Mouse (Mus musculus): Measurements from ENCODE around the gene Limd2. TPM values are rescaled to one million over a fixed set of nuclear protein-coding genes. Genes with fewer than 3 reads are reported as not detected.
"Not testable (repeated sequence)": the region's sequence is repeated elsewhere in the genome, so short reads cannot be mapped to it uniquely, and the experiment has no call there.

Limd2 gene
- polyA plus RNA-seq (2015; fragmentation: Nextera tagmentation; extraction: Ambion mirVana), result 32.6 and 34.6 TPM in 2 replicates

GRCm38 (mm10) chr11:106160841-106161721 is at the start of gene Limd2, which contains the start of gene Gm10840:
Limd2 (minus strand) TSS chr11:106160860.
Gm10840 (plus strand) TSS chr11:106160850.
- Histone ChIP-seq H3K9me3 (ENCODE audit: control insufficient read depth) (no peaks in the 10 kb centered on the region), H3K9ac (ENCODE audit: low read depth, low read length) (peak within 1 kb of the TSS; percentile 71), H3K4me2 (replicated peaks; ENCODE audit: low read depth) (peak within 1 kb of the TSS; percentile 89), H3K4me1 (replicated peaks; ENCODE audit: control insufficient read depth, insufficient read depth, low read length) (no peaks in the 10 kb centered on the region), H3K4me3 (ENCODE audit: low read depth, low read length) (peak within 1 kb of the TSS; percentile 67), H3K36me3 (ENCODE audit: control insufficient read depth, insufficient read depth) (peaks cover 25% of the 10 kb centered on the region; the same call in 1 of the 2 replicates), H3K27ac (ENCODE audit: low read depth, low read length) (peak within 1 kb of the TSS; percentile 71), H3K27me3 (replicated peaks; ENCODE audit: control insufficient read depth, insufficient read depth, low read length) (no peaks in the 10 kb centered on the region)
- TF ChIP-seq CTCF (IDR thresholded peaks at IDR 0.05; ENCODE audit: low read depth), result no peak
- 43% methylated on average over 22 of the region's 22 CpGs for WGBS
- ATAC-seq, result 0 out of 2 replicates have a peak, but pooled peaks have one; percentile 23

- 79% methylated on average over 5 of the region's 5 CpGs for WGBS
- no peak for ATAC-seq
- peaks cover 65% of the 10 kb centered on the region for H3K36me3 ChIP-seq (ENCODE audit: control insufficient read depth, insufficient read depth)
Observed at GRCm38 (mm10) chr11:106202123-106202465, 41.4 kb upstream of the Limd2 start, which contains the start of gene Strada. Strada (minus strand) TSS chr11:106202168.

DNA sequence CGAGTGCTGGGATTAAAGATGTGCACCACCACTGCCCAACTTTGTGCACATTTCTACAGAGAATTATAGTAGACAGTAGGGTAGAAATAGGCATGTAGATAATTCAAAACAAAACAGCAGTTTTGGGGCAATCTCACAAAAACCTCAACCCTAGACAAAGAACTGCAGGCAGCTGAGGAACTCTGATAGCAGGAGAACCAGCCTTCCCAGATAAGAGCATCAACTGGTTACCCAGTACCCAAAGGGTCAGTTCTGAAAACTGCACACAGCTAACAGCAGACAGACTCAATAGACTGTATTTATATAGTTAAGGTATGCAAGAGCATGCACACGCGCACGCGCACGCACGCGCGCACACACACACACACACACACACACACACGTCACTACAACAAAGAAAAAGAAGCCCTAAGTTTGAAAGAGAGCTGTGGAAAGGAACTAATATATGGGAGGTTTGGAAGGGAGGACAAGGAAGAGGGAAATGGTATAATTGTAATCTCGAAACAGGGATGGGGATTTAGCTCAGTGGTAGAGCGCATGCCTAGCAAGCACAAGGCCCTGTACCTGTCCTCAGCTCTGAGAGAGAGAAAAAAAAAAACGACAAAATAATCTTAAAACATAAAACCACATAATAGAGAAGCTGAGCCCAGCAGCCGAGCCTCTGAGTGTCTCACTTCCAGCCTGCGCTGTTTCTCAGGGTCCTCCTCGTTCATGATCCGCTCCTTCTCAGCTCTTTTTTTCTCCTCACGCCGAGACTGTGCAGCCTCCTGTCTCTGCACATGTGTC is 40.9 kb upstream of the Limd2 start:
- ATAC-seq, result no peak
- Histone ChIP-seq H3K27me3 (replicated peaks; ENCODE audit: control insufficient read depth, insufficient read depth, low read length) (no peaks in the 10 kb centered on the region), H3K9ac (ENCODE audit: low read depth, low read length) (no peak overlapping the region), H3K4me3 (ENCODE audit: low read depth, low read length) (no peak overlapping the region), H3K9me3 (ENCODE audit: control insufficient read depth) (no peaks in the 10 kb centered on the region), H3K4me2 (replicated peaks; ENCODE audit: low read depth) (no peak overlapping the region), H3K27ac (ENCODE audit: low read depth, low read length) (no peak overlapping the region), H3K36me3 (ENCODE audit: control insufficient read depth, insufficient read depth) (peaks cover 59% of the 10 kb centered on the region), H3K4me1 (replicated peaks; ENCODE audit: control insufficient read depth, insufficient read depth, low read length) (no peaks in the 10 kb centered on the region)
- WGBS, result 91% methylated on average over 19 of the region's 19 CpGs
- no peak for TF ChIP-seq CTCF (IDR thresholded peaks at IDR 0.05; ENCODE audit: low read depth)

More at GRCm38 (mm10) chr11:106202123-106202465, 41.4 kb upstream of the Limd2 start, which contains the start of gene Strada:
- Histone ChIP-seq H3K9me3 (ENCODE audit: control insufficient read depth) (no peaks in the 10 kb centered on the region), H3K27ac (ENCODE audit: low read depth, low read length) (no peak within 1 kb of the TSS), H3K4me2 (replicated peaks; ENCODE audit: low read depth) (no peak within 1 kb of the TSS), H3K4me3 (ENCODE audit: low read depth, low read length) (no peak within 1 kb of the TSS), H3K27me3 (replicated peaks; ENCODE audit: control insufficient read depth, insufficient read depth, low read length) (no peaks in the 10 kb centered on the region), H3K9ac (ENCODE audit: low read depth, low read length) (no peak within 1 kb of the TSS), H3K4me1 (replicated peaks; ENCODE audit: control insufficient read depth, insufficient read depth, low read length) (no peaks in the 10 kb centered on the region)
- no peak for TF ChIP-seq CTCF (IDR thresholded peaks at IDR 0.05; ENCODE audit: low read depth)

DNA sequence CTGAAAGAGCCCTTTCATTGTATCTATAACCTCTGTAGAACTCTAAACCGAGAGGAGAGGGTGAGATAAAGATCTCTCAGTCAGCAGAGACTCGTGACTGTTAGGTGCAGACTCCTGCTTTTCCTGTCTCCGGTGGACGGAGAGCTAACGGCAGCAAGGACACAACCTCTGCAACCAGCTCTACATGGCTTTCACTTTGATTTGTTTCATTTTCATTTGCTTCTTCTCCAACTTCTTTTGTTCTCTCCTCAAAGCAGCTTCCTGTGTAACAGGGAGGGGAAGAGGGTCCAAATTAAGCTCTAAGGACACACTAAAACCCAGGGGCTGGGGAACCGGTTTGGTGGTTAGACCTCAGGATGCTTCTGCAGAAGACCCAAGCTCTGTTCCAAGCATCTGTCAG is 40.1 kb upstream of the Limd2 start:
- no peak overlapping the region for H3K9ac ChIP-seq (ENCODE audit: low read depth, low read length)
- ATAC-seq, result no peak
- no peak for TF ChIP-seq CTCF (IDR thresholded peaks at IDR 0.05; ENCODE audit: low read depth)
- H3K4me3 ChIP-seq (ENCODE audit: low read depth, low read length), result no peak overlapping the region
- no peaks in the 10 kb centered on the region for H3K27me3 ChIP-seq (replicated peaks; ENCODE audit: control insufficient read depth, insufficient read depth, low read length)
- 59% methylated on average over 6 of the region's 6 CpGs for WGBS
- H3K4me2 ChIP-seq (replicated peaks; ENCODE audit: low read depth), result no peak overlapping the region
- H3K9me3 ChIP-seq (ENCODE audit: control insufficient read depth), result no peaks in the 10 kb centered on the region
- H3K27ac ChIP-seq (ENCODE audit: low read depth, low read length), result no peak overlapping the region
- no peaks in the 10 kb centered on the region for H3K4me1 ChIP-seq (replicated peaks; ENCODE audit: control insufficient read depth, insufficient read depth, low read length)
- peaks cover 52% of the 10 kb centered on the region for H3K36me3 ChIP-seq (ENCODE audit: control insufficient read depth, insufficient read depth)

DNA sequence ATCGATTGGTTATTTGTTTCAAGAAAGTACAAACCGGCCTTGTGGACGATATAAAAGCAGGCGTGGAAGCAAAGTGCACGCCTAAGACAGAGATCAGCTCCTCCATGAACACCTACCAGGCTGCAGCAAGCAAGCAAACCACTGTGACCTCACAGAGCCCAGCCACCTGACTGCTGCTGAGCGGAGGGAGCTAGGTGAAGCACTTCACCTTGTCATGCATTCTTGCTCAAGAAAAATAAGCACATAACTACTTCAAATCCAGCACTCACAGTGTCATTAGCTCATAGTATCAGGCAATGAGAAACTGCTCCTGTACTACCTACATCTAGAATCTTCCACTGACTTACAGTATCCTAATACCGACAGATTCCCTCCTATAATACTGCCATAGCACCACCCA is 39.3 kb upstream of the Limd2 start:
- H3K4me2 ChIP-seq (replicated peaks; ENCODE audit: low read depth); H3K4me1 ChIP-seq (replicated peaks; ENCODE audit: control insufficient read depth, insufficient read depth, low read length); H3K9ac ChIP-seq (ENCODE audit: low read depth, low read length); ATAC-seq; H3K9me3 ChIP-seq (ENCODE audit: control insufficient read depth); H3K27ac ChIP-seq (ENCODE audit: low read depth, low read length); H3K27me3 ChIP-seq (replicated peaks; ENCODE audit: control insufficient read depth, insufficient read depth, low read length); H3K4me3 ChIP-seq (ENCODE audit: low read depth, low read length): not testable (repeated sequence)
- 90% methylated on average over 7 of the region's 7 CpGs for WGBS
- peaks cover 44% of the 10 kb centered on the region for H3K36me3 ChIP-seq (ENCODE audit: control insufficient read depth, insufficient read depth)

- WGBS, result 51% methylated on average over 4 of the region's 4 CpGs
- H3K9me3 ChIP-seq (ENCODE audit: control insufficient read depth), result no peaks in the 10 kb centered on the region
- no peak overlapping the region for H3K27ac ChIP-seq (ENCODE audit: low read depth, low read length)
- H3K36me3 ChIP-seq (ENCODE audit: control insufficient read depth, insufficient read depth), result peaks cover 30% of the 10 kb centered on the region
- H3K4me1 ChIP-seq (replicated peaks; ENCODE audit: control insufficient read depth, insufficient read depth, low read length), result no peaks in the 10 kb centered on the region
- no peak for TF ChIP-seq CTCF (IDR thresholded peaks at IDR 0.05; ENCODE audit: low read depth)
- H3K4me3 ChIP-seq (ENCODE audit: low read depth, low read length), result no peak overlapping the region
- no peaks in the 10 kb centered on the region for H3K27me3 ChIP-seq (replicated peaks; ENCODE audit: control insufficient read depth, insufficient read depth, low read length)
- H3K4me2 ChIP-seq (replicated peaks; ENCODE audit: low read depth), result no peak overlapping the region
- no peak overlapping the region for H3K9ac ChIP-seq (ENCODE audit: low read depth, low read length)
- ATAC-seq, result no peak
Observed at GRCm38 (mm10) chr11:106198277-106198676, 37.6 kb upstream of the Limd2 start.
